In the genomic region with DNA sequence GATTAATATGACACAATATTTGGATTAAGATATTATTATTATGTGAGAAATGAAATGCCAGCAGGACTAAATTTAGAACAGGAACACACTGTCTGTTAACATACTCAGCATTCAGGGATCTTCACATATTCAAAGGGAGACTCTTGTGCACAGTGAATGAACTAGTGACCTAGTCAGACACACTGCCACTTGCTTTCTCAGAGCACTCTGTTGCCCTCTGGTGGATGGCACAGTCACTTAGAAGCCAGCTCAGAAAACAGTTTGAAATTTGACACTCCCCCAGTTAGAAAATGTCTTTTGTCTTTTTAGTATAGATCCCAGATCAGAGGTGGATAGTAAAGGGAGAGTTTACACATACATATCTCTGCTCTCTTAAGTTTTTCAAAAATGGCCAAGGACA, we compare ENCODE assay signal across 8 mouse cellular contexts.
A peak's percentile ranks its signal among the peaks of the same experiment; 100 is the strongest.
DNase-seq lines count a peak whose midpoint lies in the region; ATAC-seq and TF ChIP-seq lines count a peak whose summit lies in the region.

No protein-coding gene starts in this region.

- no peak overlapping the region for H3K4me3 ChIP-seq in MEL (ENCODE audit: control insufficient read depth in 1 of 2, insufficient read depth in 1 of 2, low read depth in 2 of 2, low read length in 2 of 2)
- H3K4me3 ChIP-seq in intestine, postnatal 0 days (ENCODE audit: low read depth, low read length) = no peak overlapping the region
- H3K4me3 ChIP-seq in neural tube, embryonic 12.5 days = no peak overlapping the region
- no peak overlapping the region for H3K4me3 ChIP-seq in thymus, adult 2 months (ENCODE audit: control insufficient read depth, insufficient read depth, low read length)

- H3K4me2 ChIP-seq in intestine, postnatal 0 days (replicated peaks; ENCODE audit: low read depth) = no peak overlapping the region
- no peak overlapping the region for H3K4me2 ChIP-seq in neural tube, embryonic 12.5 days (replicated peaks)

- TF ChIP-seq RAD21 in MEL (IDR thresholded peaks at IDR 0.05; ENCODE audit: low read depth, low read length) = no peak; the same call in 1 of the 2 replicates

- peak; percentile 56 for ATAC-seq in intestine, postnatal 0 days
- ATAC-seq in neural tube, embryonic 12.5 days (ENCODE audit: low FRiP score, low read depth) = 0 out of 2 replicates have a peak, but pooled peaks have one; percentile 56

- no peaks in the 10 kb centered on the region for H3K36me3 ChIP-seq in MEL (ENCODE audit: control insufficient read depth in 1 of 2, insufficient read depth in 2 of 2, low read length in 2 of 2)
- no peaks in the 10 kb centered on the region for H3K36me3 ChIP-seq in intestine, postnatal 0 days (ENCODE audit: control insufficient read depth, insufficient read depth)
- no peaks in the 10 kb centered on the region for H3K36me3 ChIP-seq in neural tube, embryonic 12.5 days
- no peaks in the 10 kb centered on the region for H3K36me3 ChIP-seq in thymus, adult 2 months (ENCODE audit: control insufficient read depth, insufficient read depth, low read length)

- no peaks in the 10 kb centered on the region for H3K9me3 ChIP-seq in MEL (replicated peaks; ENCODE audit: insufficient read depth, low read length)
- H3K9me3 ChIP-seq in intestine, postnatal 0 days (ENCODE audit: control insufficient read depth) = no peaks in the 10 kb centered on the region
- H3K9me3 ChIP-seq in neural tube, embryonic 12.5 days = no peaks in the 10 kb centered on the region

- peak; percentile 70 for DNase-seq in 3T3-L1 (ENCODE audit: low read depth, low spot score)
- DNase-seq in MEL (ENCODE audit: low read depth, low spot score) = peak; percentile 18
- peak; percentile 39 for DNase-seq in cerebellum, adult 9-10 months
- DNase-seq in frontal cortex, postnatal 36 days (ENCODE audit: low spot score in 2 of 2) = peak; percentile 35 to 77
- DNase-seq in left cerebral cortex, postnatal 36 days (ENCODE audit: low spot score in 2 of 2) = peak; percentile 26 to 32
- peak; percentile 37 for DNase-seq in thymus, adult 2 months

- H3K4me1 ChIP-seq in MEL (ENCODE audit: control insufficient read depth in 1 of 2, insufficient read depth in 2 of 2, low read length in 2 of 2) = no peaks in the 10 kb centered on the region
- H3K4me1 ChIP-seq in intestine, postnatal 0 days (replicated peaks; ENCODE audit: control insufficient read depth, insufficient read depth, low read length) = no peaks in the 10 kb centered on the region
- no peaks in the 10 kb centered on the region for H3K4me1 ChIP-seq in neural tube, embryonic 12.5 days
- H3K4me1 ChIP-seq in thymus, adult 2 months (replicated peaks; ENCODE audit: control insufficient read depth, insufficient read depth, low read length) = no peaks in the 10 kb centered on the region

- no peaks in the 10 kb centered on the region for H3K27me3 ChIP-seq in MEL (ENCODE audit: control insufficient read depth in 1 of 2, insufficient read depth in 2 of 2, low read length in 2 of 2)
- H3K27me3 ChIP-seq in intestine, postnatal 0 days (replicated peaks; ENCODE audit: control insufficient read depth, insufficient read depth, low read length) = no peaks in the 10 kb centered on the region
- no peaks in the 10 kb centered on the region for H3K27me3 ChIP-seq in neural tube, embryonic 12.5 days (replicated peaks)
- H3K27me3 ChIP-seq in thymus, adult 2 months (ENCODE audit: control insufficient read depth, insufficient read depth, low read length) = no peaks in the 10 kb centered on the region

- H3K79me2 ChIP-seq in MEL (ENCODE audit: control insufficient read depth, insufficient read depth, low read length, poor library complexity) = no peaks in the 10 kb centered on the region

- no peak for TF ChIP-seq POLR2A in MEL (IDR thresholded peaks at IDR 0.05; ENCODE audit: control insufficient read depth in 1 of 2, insufficient read depth in 1 of 2, low read depth in 1 of 2, low read length in 2 of 2, poor library complexity in 1 of 2)
- TF ChIP-seq POLR2A in thymus, adult 2 months (IDR thresholded peaks at IDR 0.05; ENCODE audit: control insufficient read depth, extremely low read depth, insufficient read depth, low read length, poor library complexity) = no peak

- intact Hi-C loops in left cerebral cortex, postnatal 36 days (cut with DNase I) = loop anchor here (1.0 to 5.0 kb wide), 2 partner anchors 394 to 714 kb away; no protein-coding TSS in a partner anchor

- no peak overlapping the region for H3K27ac ChIP-seq in MEL (ENCODE audit: control insufficient read depth, low read depth, low read length)
- no peak overlapping the region for H3K27ac ChIP-seq in intestine, postnatal 0 days (ENCODE audit: low read depth, low read length)
- no peak overlapping the region for H3K27ac ChIP-seq in neural tube, embryonic 12.5 days
- no peak overlapping the region for H3K27ac ChIP-seq in thymus, adult 2 months (ENCODE audit: control insufficient read depth, insufficient read depth, low read length)

- peak in 2 of 3 experiments; percentile 19 to 36; a peak in 2 of 6 replicates for TF ChIP-seq CTCF in MEL (IDR thresholded peaks at IDR 0.05 in 2 of 3, conservative IDR thresholded peaks at IDR 0.05 in 1 of 3; ENCODE audit: control insufficient read depth in 1 of 3, insufficient read depth in 1 of 3, low read depth in 2 of 3, low read length in 3 of 3, poor library complexity in 1 of 3, severe bottlenecking in 1 of 3)
- peak; percentile 97 for TF ChIP-seq CTCF in intestine, postnatal 0 days (IDR thresholded peaks at IDR 0.05; ENCODE audit: low read depth)
- no peak for TF ChIP-seq CTCF in thymus, adult 2 months (IDR thresholded peaks at IDR 0.05; ENCODE audit: borderline replicate concordance, control insufficient read depth, extremely low read depth, insufficient read depth, low read length, poor library complexity)

- H3K9ac ChIP-seq in MEL (ENCODE audit: control insufficient read depth, low read depth, low read length, poor library complexity, severe bottlenecking) = no peak overlapping the region
- H3K9ac ChIP-seq in intestine, postnatal 0 days (ENCODE audit: low read depth, low read length) = no peak overlapping the region
- H3K9ac ChIP-seq in neural tube, embryonic 12.5 days = no peak overlapping the region

- no peak for TF ChIP-seq EP300 in MEL (IDR thresholded peaks at IDR 0.05; ENCODE audit: low read depth in 1 of 2, low read length in 2 of 2)

TF ChIP-seq in MEL, 35 proteins besides CTCF, POLR2A, EP300 and RAD21:
- TF ChIP-seq NELFE (IDR thresholded peaks at IDR 0.05; ENCODE audit: low read depth, low read length) (no peak), MEF2A (IDR thresholded peaks at IDR 0.05; ENCODE audit: extremely low read depth, insufficient replicate concordance, low read depth, low read length, poor library complexity, severe bottlenecking) (no peak), SMC3 (IDR thresholded peaks at IDR 0.05; ENCODE audit: low read depth, low read length) (peak; percentile 45)
TF ChIP-seq in MEL: peak in this region for 1.

Comparison
In these comparisons a context has a peak if more than half of its experiments do, and no peak if none do; other contexts are left out.
1. DNase-seq: peak in every context shown above with its lines; median percentile 70 in 3T3-L1; 56 in frontal cortex, postnatal 36 days; 39 in cerebellum, adult 9-10 months; 37 in thymus, adult 2 months; 29 in left cerebral cortex, postnatal 36 days; 18 in MEL.